Mouse (Mus musculus): ENCODE results near the gene P3h2. TPM values are rescaled to one million over a fixed set of nuclear protein-coding genes. Genes with fewer than 3 reads are reported as not detected.
A peak's percentile ranks its signal among the peaks of the same experiment; 100 is the strongest.

The P3h2 gene
- polyA plus RNA-seq, 1 experiment from 2014 or later, result 0.38 TPM

DNA sequence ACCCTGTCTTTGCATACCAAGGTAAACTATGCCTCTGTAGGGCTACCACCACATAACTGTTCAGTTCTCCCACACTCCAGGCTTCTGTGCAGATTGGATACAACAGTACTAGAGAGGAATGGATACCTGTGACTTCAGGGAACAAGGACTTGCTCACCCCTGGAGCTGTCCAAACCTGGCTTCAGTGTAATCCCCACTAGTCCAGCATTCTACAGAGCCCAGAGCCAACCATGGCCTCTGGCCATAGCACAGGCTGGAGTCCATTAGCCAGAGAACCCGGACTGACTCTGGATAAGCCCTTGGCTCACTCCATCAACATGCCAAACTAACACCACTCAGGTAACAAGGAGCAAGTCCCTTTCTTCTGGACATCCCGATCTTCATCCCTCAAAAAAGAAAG lies 2.7 kb downstream of the P3h2 start:
- no peak overlapping the region for H3K9ac ChIP-seq (replicated peaks; ENCODE audit: low read length)
- DNase-seq (no peak), ATAC-seq (ENCODE audit: low FRiP score, low TSS enrichment) (no peak)
- peaks cover 25% of the 10 kb centered on the region for H3K27me3 ChIP-seq (ENCODE audit: control insufficient read depth, insufficient read depth, low read length)
- 0 out of 2 replicates have a peak, but pooled peaks cover 11% of the 10 kb centered on the region for H3K4me1 ChIP-seq (ENCODE audit: control insufficient read depth, insufficient read depth, low read length)
- H3K27ac ChIP-seq (replicated peaks; ENCODE audit: low read depth, low read length), result no peak overlapping the region
- H3K4me2 ChIP-seq (ENCODE audit: low read length), result no peak overlapping the region
- H3K36me3 ChIP-seq (ENCODE audit: control insufficient read depth, insufficient read depth, low read length), result no peaks in the 10 kb centered on the region
- no peak overlapping the region for H3K4me3 ChIP-seq (replicated peaks; ENCODE audit: low read depth, low read length)
- 93% methylated on average over 2 of the region's 2 CpGs for WGBS
- H3K9me3 ChIP-seq (ENCODE audit: control insufficient read depth, low read length), result no peaks in the 10 kb centered on the region

DNA sequence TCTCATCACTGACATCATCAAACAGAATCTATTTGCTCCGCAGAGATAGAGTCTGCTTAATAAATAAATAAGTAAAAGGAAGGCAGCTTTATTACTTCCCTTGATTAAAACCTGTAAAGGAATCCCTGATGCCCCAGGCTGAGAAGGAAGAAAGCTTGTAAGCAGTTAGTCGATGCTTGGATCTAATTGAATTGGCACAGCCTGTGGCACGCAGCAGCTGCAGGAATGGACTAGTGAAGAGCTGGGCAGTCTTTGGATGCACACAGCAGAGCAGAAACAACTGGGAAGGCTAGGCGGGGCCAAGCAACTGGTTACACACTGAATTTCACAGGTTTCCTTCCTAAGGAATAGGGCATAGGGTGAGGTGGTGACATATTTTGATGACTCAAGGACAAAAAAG lies 5.4 kb downstream of the P3h2 start:
- peaks cover 20% of the 10 kb centered on the region for H3K27me3 ChIP-seq (ENCODE audit: control insufficient read depth, insufficient read depth, low read length)
- H3K27ac ChIP-seq (replicated peaks; ENCODE audit: low read depth, low read length), result no peak overlapping the region
- 31% methylated on average over 4 of the region's 4 CpGs for WGBS
- no peaks in the 10 kb centered on the region for H3K36me3 ChIP-seq (ENCODE audit: control insufficient read depth, insufficient read depth, low read length)
- no peak overlapping the region for H3K4me3 ChIP-seq (replicated peaks; ENCODE audit: low read depth, low read length)
- H3K9ac ChIP-seq (replicated peaks; ENCODE audit: low read length), result no peak overlapping the region
- H3K9me3 ChIP-seq (ENCODE audit: control insufficient read depth, low read length), result no peaks in the 10 kb centered on the region
- DNase-seq (peak; percentile 48), ATAC-seq (ENCODE audit: low FRiP score, low TSS enrichment) (no peak)
- H3K4me2 ChIP-seq (ENCODE audit: low read length), result no peak overlapping the region
- 0 out of 2 replicates have a peak, but pooled peaks cover 3% of the 10 kb centered on the region for H3K4me1 ChIP-seq (ENCODE audit: control insufficient read depth, insufficient read depth, low read length)

DNA sequence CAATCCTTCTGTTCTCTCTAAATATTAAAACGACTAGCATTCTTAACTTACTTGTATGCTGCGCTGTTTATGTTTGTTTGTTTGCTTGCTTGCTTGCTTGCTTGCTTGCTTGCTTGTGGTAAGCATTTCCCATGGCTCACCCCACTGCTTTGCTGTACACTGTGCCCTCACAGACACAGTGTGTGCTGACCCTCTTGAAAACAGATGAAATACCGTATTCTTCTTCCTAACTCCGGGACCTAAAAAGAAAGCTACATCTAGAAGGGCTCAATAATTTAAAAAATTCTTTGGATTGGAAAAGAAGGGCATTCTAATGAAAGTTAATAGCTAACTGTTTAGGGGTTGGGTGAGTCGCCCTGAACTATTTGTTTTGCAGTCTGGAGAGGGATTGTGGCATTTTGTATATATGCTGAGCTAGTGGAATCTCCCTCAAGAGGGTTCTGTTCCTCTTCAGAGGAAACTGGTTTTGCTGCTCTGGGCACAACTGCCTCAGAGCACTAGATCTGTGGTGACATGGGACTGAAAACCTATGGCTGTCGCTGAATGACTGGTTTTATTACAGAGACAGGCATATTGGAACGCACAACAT lies 9.8 kb downstream of the P3h2 start:
- ATAC-seq (ENCODE audit: low FRiP score, low TSS enrichment) (no peak), DNase-seq (no peak)
- 83% methylated on average over 7 of the region's 7 CpGs for WGBS
- Histone ChIP-seq H3K4me1 (ENCODE audit: control insufficient read depth, insufficient read depth, low read length) (no peaks in the 10 kb centered on the region), H3K27me3 (ENCODE audit: control insufficient read depth, insufficient read depth, low read length) (no peaks in the 10 kb centered on the region), H3K4me2 (ENCODE audit: low read length) (no peak overlapping the region), H3K4me3 (replicated peaks; ENCODE audit: low read depth, low read length) (no peak overlapping the region), H3K36me3 (ENCODE audit: control insufficient read depth, insufficient read depth, low read length) (no peaks in the 10 kb centered on the region), H3K9me3 (ENCODE audit: control insufficient read depth, low read length) (no peaks in the 10 kb centered on the region), H3K27ac (replicated peaks; ENCODE audit: low read depth, low read length) (no peak overlapping the region), H3K9ac (replicated peaks; ENCODE audit: low read length) (no peak overlapping the region)

DNA sequence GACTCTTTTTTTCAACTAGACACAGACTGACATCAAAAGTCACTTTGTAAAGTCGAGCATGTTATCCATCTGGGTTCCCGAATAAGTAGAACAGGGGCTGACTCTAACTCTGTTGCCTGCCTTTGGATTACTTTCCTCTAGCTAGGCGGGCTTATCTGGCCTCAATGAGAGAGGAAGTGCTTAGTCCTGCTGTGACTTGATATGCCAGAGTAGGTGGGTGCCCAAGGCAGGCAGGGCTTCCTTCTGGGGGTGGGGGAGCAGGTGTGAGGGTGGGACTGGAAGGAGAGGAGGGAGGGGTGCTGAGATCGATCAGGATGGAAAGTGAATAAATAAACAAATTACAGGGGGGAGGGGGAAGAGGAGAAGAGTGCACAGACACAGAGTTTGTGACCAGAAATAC lies 11.7 kb downstream of the P3h2 start:
- H3K36me3 ChIP-seq (ENCODE audit: control insufficient read depth, insufficient read depth, low read length), result no peaks in the 10 kb centered on the region
- WGBS, result 67% methylated on average over 4 of the region's 4 CpGs
- H3K4me3 ChIP-seq (replicated peaks; ENCODE audit: low read depth, low read length), result no peak overlapping the region
- no peaks in the 10 kb centered on the region for H3K9me3 ChIP-seq (ENCODE audit: control insufficient read depth, low read length)
- no peak overlapping the region for H3K27ac ChIP-seq (replicated peaks; ENCODE audit: low read depth, low read length)
- no peaks in the 10 kb centered on the region for H3K27me3 ChIP-seq (ENCODE audit: control insufficient read depth, insufficient read depth, low read length)
- H3K9ac ChIP-seq (replicated peaks; ENCODE audit: low read length), result no peak overlapping the region
- H3K4me2 ChIP-seq (ENCODE audit: low read length), result no peak overlapping the region
- H3K4me1 ChIP-seq (ENCODE audit: control insufficient read depth, insufficient read depth, low read length), result no peaks in the 10 kb centered on the region
- ATAC-seq (ENCODE audit: low FRiP score, low TSS enrichment) (no peak), DNase-seq (no peak)

DNA sequence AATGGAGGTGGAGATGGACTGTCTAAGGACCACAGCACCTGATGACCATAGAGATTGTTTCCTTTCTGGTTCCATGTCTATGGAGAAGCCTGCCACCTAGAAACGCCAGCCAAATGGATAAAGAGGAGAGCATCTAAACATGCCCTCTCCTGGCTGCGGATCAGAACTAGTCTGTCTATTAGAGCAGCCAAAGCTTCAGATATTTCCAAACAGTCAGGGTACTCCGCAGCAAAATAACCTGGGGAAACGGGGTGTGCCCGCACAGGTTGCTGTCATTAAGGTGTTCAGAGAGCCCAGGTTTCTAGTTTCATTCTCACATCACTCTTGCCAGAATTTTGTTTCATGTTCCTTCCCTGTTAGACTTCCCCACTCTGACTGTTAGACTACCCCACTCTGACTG lies 16.6 kb downstream of the P3h2 start:
- ATAC-seq (ENCODE audit: low FRiP score, low TSS enrichment) (no peak), DNase-seq (no peak)
- Histone ChIP-seq H3K4me3 (replicated peaks; ENCODE audit: low read depth, low read length) (no peak overlapping the region), H3K9ac (replicated peaks; ENCODE audit: low read length) (no peak overlapping the region), H3K4me2 (ENCODE audit: low read length) (no peak overlapping the region), H3K27ac (replicated peaks; ENCODE audit: low read depth, low read length) (no peak overlapping the region), H3K36me3 (ENCODE audit: control insufficient read depth, insufficient read depth, low read length) (no peaks in the 10 kb centered on the region), H3K27me3 (ENCODE audit: control insufficient read depth, insufficient read depth, low read length) (no peaks in the 10 kb centered on the region), H3K9me3 (ENCODE audit: control insufficient read depth, low read length) (no peaks in the 10 kb centered on the region), H3K4me1 (ENCODE audit: control insufficient read depth, insufficient read depth, low read length) (no peaks in the 10 kb centered on the region)
- 92% methylated on average over 5 of the region's 5 CpGs for WGBS

DNA sequence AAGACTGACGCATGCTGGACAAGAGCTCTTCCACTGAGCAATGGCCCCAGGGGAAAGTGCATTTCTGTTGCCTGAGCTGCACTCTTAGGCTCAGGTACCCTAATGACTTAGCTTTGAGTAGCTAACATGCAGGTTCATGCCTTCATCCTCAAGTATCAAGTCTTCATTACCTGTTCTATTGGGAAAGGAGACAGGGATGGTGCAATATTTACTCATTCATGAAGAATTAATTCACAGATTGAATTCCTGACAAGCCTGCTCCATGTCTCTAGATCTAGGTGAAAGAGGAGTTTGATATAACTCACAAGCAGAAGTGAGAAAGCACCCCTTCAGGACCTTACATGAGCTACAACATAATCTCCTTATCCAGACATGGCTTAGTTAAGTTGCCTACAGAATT lies 17.3 kb downstream of the P3h2 start:
- Histone ChIP-seq H3K4me1 (ENCODE audit: control insufficient read depth, insufficient read depth, low read length) (no peaks in the 10 kb centered on the region), H3K4me3 (replicated peaks; ENCODE audit: low read depth, low read length) (no peak overlapping the region), H3K27me3 (ENCODE audit: control insufficient read depth, insufficient read depth, low read length) (no peaks in the 10 kb centered on the region), H3K9ac (replicated peaks; ENCODE audit: low read length) (no peak overlapping the region), H3K9me3 (ENCODE audit: control insufficient read depth, low read length) (no peaks in the 10 kb centered on the region), H3K27ac (replicated peaks; ENCODE audit: low read depth, low read length) (no peak overlapping the region), H3K36me3 (ENCODE audit: control insufficient read depth, insufficient read depth, low read length) (no peaks in the 10 kb centered on the region), H3K4me2 (ENCODE audit: low read length) (no peak overlapping the region)
- ATAC-seq (ENCODE audit: low FRiP score, low TSS enrichment), result no peak
- no peak for DNase-seq
- 88% methylated on average over 1 of the region's 1 CpGs for WGBS

DNA sequence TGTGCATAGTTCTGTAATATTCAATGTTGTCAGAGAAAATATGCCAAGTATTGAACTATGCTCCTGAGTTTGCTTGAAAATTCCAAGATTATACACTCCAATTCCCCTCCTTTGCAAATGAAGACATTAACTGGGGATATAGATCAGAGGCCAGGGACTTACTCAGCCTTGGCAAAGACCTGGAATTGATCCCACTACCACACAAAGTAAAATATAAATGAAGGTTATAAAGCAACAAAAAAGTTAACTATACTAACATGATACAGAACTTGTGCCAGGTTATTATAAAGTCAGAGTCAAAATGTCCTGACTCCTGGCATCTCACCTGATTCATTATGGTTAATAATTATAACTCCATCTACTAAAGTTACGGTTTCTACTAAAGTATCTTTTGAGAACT lies 18.6 kb downstream of the P3h2 start:
- Histone ChIP-seq H3K36me3 (ENCODE audit: control insufficient read depth, insufficient read depth, low read length) (no peaks in the 10 kb centered on the region), H3K4me3 (replicated peaks; ENCODE audit: low read depth, low read length) (no peak overlapping the region), H3K4me2 (ENCODE audit: low read length) (no peak overlapping the region), H3K27ac (replicated peaks; ENCODE audit: low read depth, low read length) (no peak overlapping the region), H3K27me3 (ENCODE audit: control insufficient read depth, insufficient read depth, low read length) (no peaks in the 10 kb centered on the region), H3K4me1 (ENCODE audit: control insufficient read depth, insufficient read depth, low read length) (no peaks in the 10 kb centered on the region), H3K9me3 (ENCODE audit: control insufficient read depth, low read length) (no peaks in the 10 kb centered on the region), H3K9ac (replicated peaks; ENCODE audit: low read length) (no peak overlapping the region)
- ATAC-seq (ENCODE audit: low FRiP score, low TSS enrichment), result no peak
- 95% methylated on average over 1 of the region's 1 CpGs for WGBS
- DNase-seq, result no peak

DNA sequence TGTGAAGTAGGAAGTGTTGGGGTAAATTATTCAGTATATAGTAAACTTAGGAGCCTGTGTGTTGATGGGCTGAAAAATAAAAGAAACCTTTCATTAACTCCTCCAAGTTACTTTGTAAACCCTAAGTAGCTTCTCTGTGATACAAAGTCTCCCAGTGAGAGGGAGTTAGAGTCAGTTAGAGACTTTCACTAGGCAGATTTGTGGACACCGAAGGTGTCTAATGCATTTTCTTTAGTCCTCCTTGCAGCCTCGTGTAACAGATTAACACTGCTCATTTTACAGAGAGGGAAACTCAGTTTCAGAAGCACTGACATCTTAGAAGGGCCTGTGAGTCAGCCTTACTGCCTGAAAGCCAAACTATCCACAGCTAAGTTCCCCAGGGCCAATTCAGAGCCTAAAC lies 20.4 kb downstream of the P3h2 start:
- WGBS, result 54% methylated on average over 2 of the region's 2 CpGs
- H3K9ac ChIP-seq (replicated peaks; ENCODE audit: low read length), result no peak overlapping the region
- no peak overlapping the region for H3K4me3 ChIP-seq (replicated peaks; ENCODE audit: low read depth, low read length)
- H3K36me3 ChIP-seq (ENCODE audit: control insufficient read depth, insufficient read depth, low read length), result no peaks in the 10 kb centered on the region
- DNase-seq (no peak), ATAC-seq (ENCODE audit: low FRiP score, low TSS enrichment) (no peak)
- no peaks in the 10 kb centered on the region for H3K27me3 ChIP-seq (ENCODE audit: control insufficient read depth, insufficient read depth, low read length)
- no peaks in the 10 kb centered on the region for H3K9me3 ChIP-seq (ENCODE audit: control insufficient read depth, low read length)
- H3K4me1 ChIP-seq (ENCODE audit: control insufficient read depth, insufficient read depth, low read length), result no peaks in the 10 kb centered on the region
- H3K27ac ChIP-seq (replicated peaks; ENCODE audit: low read depth, low read length), result no peak overlapping the region
- no peak overlapping the region for H3K4me2 ChIP-seq (ENCODE audit: low read length)

DNA sequence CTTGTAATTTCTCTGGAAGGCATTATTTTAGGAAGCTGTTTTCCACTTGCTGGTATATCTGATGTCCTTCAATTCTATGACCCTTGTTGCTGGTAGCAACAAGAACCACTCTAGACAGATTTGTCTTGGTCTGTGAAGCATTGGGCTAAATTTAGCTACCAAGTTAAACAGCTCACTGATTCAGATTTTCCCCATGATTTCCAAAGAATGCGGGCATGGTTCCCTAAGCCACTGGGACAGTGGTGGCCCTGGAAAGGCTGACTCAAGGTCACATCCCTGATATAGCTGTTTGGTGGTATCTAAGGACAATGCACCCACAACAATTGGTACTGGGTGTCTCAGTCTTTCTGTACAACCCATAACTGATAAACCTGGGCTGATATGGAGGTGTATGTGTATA lies 22.8 kb downstream of the P3h2 start:
- no peak overlapping the region for H3K27ac ChIP-seq (replicated peaks; ENCODE audit: low read depth, low read length)
- no peaks in the 10 kb centered on the region for H3K4me1 ChIP-seq (ENCODE audit: control insufficient read depth, insufficient read depth, low read length)
- no peak overlapping the region for H3K9ac ChIP-seq (replicated peaks; ENCODE audit: low read length)
- no peak for DNase-seq
- ATAC-seq (ENCODE audit: low FRiP score, low TSS enrichment), result no peak
- WGBS, result 88% methylated on average over 1 of the region's 1 CpGs
- no peak overlapping the region for H3K4me2 ChIP-seq (ENCODE audit: low read length)
- no peaks in the 10 kb centered on the region for H3K36me3 ChIP-seq (ENCODE audit: control insufficient read depth, insufficient read depth, low read length)
- H3K9me3 ChIP-seq (ENCODE audit: control insufficient read depth, low read length), result no peaks in the 10 kb centered on the region
- no peak overlapping the region for H3K4me3 ChIP-seq (replicated peaks; ENCODE audit: low read depth, low read length)
- H3K27me3 ChIP-seq (ENCODE audit: control insufficient read depth, insufficient read depth, low read length), result no peaks in the 10 kb centered on the region

Measured in midbrain, embryonic 14.5 days (tissue).